Mouse (Mus musculus) stomach, postnatal 0 days (tissue): ENCODE results near the gene Mfn1. TPM values are rescaled to one million over a fixed set of nuclear protein-coding genes. Genes with fewer than 3 reads are reported as not detected.

Experiments
- ATAC-seq: fragments of 200-750 bp; cut with Nextera tagmentation; 2 replicates; pipeline ENCODE4 v1.8.0; 2017; ENCODE audit not compliant: low FRiP score, low TSS enrichment
- DNase-seq: peaks from one replicate; pipeline ENCODE4 v3.0.0-alpha.2; 2016; ENCODE audit warnings: low spot score
- H3K27ac ChIP-seq: fragments of 300-500 bp; sonication (generic); replicated peaks from 2 replicates; pipeline ENCODE4 v1.5.1; 2014; ENCODE audit warnings: mild to moderate bottlenecking, control low read depth
- H3K27me3 ChIP-seq: fragments of 300-500 bp; sonication (generic); 2 replicates; pipeline ENCODE4 v1.6.1; 2014; ENCODE audit warnings: low read length; ENCODE audit not compliant: control insufficient read depth, insufficient read depth
- H3K36me3 ChIP-seq: fragments of 300-500 bp; sonication (generic); 2 replicates; pipeline ENCODE4 v1.6.1; 2014; ENCODE audit warnings: low read length, mixed read lengths; ENCODE audit not compliant: control insufficient read depth, insufficient read depth
- H3K4me1 ChIP-seq: fragments of 300-500 bp; sonication (generic); replicated peaks from 2 replicates; pipeline ENCODE4 v1.6.1; 2014; ENCODE audit warnings: antibody characterized with exemption; ENCODE audit not compliant: control insufficient read depth, insufficient read depth
- H3K4me2 ChIP-seq: fragments of 300-500 bp; sonication (generic); replicated peaks from 2 replicates; pipeline ENCODE4 v1.6.1; 2014; ENCODE audit warnings: low read depth, mild to moderate bottlenecking, control low read depth, moderate library complexity
- H3K4me3 ChIP-seq: fragments of 300-500 bp; sonication (generic); 2 replicates; pipeline ENCODE4 v1.5.1; 2014; ENCODE audit warnings: low read depth, low read length, control low read depth
- H3K9ac ChIP-seq: fragments of 300-500 bp; sonication (generic); 2 replicates; pipeline ENCODE4 v1.6.1; 2014; ENCODE audit warnings: mild to moderate bottlenecking, low read length, control low read depth, mixed read lengths
- H3K9me3 ChIP-seq: fragments of 300-500 bp; sonication (generic); 2 replicates; pipeline ENCODE4 v1.6.1; 2016; ENCODE audit warnings: low read length; ENCODE audit not compliant: control insufficient read depth
- CTCF ChIP-seq: IDR thresholded peaks from 2 replicates; pipeline ENCODE4 v1.5.1; 2016; ENCODE audit warnings: antibody characterized with exemption, low read depth, mild to moderate bottlenecking, moderate library complexity
- EP300 ChIP-seq: optimal IDR thresholded peaks from 2 replicates; pipeline ENCODE3; 2016; ENCODE audit warnings: antibody characterized with exemption
- WGBS: fragments of 180-500 bp; shearing (Covaris S2); extraction: QIAGEN DNeasy Blood & Tissue Kit; methylation state at CpG from one replicate; pipeline ENCODE4 v1.1.7; 2014; 5-methylcytosine and 5-hydroxymethylcytosine counted together
- polyA plus RNA-seq: library from polyadenylated mRNA; unstranded; fragments of >200 nt; fragmentation: Nextera tagmentation; extraction: Ambion mirVana; gene quantifications from 2 replicates; pipeline ENCODE4 v1.2.1, GENCODE M21; 2015

Gene Mfn1
- polyA plus RNA-seq, 1 experiment from 2014 or later, result 18.3 TPM

DNA sequence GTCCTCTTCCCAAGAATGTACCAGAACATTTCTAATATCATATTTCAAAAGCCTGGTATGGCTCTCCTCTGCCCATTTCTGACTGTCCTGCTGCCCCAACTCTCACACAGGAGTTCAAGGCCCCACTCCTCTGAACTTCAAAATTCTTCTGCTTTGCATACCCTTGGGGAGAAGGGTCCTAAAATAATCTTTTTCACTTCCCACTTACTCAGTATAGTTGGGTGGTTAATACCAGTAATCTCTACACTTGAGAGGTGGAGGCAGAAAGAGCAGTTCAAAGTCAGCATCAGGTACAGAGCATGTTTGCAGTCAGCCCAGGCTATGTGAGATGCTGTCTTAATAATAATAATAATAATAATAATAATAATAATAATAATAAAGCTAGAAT lies 38.3 kb upstream of the Mfn1 start:
- H3K27ac ChIP-seq, result no peak overlapping the region
- no peak overlapping the region for H3K4me3 ChIP-seq

DNA sequence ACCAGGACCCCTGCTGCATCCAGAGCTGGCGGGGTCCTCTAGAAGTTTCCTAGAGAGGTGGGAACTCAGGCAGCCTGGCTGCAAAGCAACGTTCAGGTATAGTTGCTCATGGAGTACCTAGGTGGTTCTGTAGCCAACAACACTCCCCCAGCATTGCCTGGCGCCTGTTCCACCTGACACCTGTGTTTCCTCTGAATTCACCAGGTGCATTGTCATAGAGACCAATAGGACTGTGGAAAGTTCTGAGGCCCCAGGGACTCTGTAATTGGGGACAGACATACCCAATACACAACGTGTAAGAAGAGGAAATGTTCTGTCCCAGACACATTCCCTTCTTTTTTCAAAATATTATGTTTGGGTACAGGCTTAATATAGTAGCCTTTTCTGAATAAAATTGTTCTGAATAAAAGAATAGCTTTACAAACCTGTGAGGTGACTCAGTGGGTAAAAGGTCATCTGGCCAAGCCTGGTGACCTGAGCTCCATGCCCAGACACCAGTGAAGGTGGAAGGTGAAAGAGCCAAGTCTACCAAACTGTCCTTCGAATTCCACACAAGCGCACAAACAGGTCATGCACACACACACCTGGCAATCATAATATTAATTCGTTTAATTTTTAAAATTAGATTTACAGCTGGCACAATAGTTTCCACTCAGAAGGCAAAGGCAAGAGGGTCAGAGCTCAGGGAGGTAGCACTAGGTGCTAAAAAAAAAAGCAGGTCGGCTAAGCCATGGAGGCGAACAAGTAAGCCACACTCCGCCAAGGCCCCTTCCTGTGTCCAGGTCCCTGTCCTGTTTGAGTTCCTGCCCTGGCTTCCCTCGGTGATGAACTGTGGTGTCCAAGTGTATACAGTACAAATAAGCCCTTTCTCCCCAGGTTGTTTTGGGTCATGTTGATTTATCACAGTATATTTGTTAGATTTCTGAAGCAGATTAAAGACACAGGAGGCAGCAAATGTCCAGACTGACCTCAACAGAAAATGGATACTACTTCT lies 36.9 kb upstream of the Mfn1 start, which contains the start of gene Kcnmb3:
TSS of gene Kcnmb3 (minus strand) at position 135 of the 994 bp plus-strand sequence.
- WGBS, result 81% methylated on average over 11 of the region's 11 CpGs
- Histone ChIP-seq H3K9me3 (no peaks in the 10 kb centered on the region), H3K36me3 (no peaks in the 10 kb centered on the region), H3K27ac (no peak within 1 kb of the TSS), H3K4me2 (no peak within 1 kb of the TSS), H3K27me3 (no peaks in the 10 kb centered on the region), H3K4me1 (no peaks in the 10 kb centered on the region), H3K9ac (no peak within 1 kb of the TSS), H3K4me3 (no peak within 1 kb of the TSS)
- ATAC-seq (no peak), DNase-seq (no peak)
- TF ChIP-seq EP300 (no peak), CTCF (no peak)

More for the DNA sequence above, 38.3 kb upstream of the Mfn1 start:
- Histone ChIP-seq H3K36me3 (no peaks in the 10 kb centered on the region), H3K27me3 (no peaks in the 10 kb centered on the region), H3K4me1 (no peaks in the 10 kb centered on the region), H3K4me2 (no peak overlapping the region), H3K9me3 (no peaks in the 10 kb centered on the region), H3K9ac (no peak overlapping the region)
- TF ChIP-seq CTCF, result no peak
- no peak for TF ChIP-seq EP300
- no peak for ATAC-seq
- DNase-seq, result no peak

DNA sequence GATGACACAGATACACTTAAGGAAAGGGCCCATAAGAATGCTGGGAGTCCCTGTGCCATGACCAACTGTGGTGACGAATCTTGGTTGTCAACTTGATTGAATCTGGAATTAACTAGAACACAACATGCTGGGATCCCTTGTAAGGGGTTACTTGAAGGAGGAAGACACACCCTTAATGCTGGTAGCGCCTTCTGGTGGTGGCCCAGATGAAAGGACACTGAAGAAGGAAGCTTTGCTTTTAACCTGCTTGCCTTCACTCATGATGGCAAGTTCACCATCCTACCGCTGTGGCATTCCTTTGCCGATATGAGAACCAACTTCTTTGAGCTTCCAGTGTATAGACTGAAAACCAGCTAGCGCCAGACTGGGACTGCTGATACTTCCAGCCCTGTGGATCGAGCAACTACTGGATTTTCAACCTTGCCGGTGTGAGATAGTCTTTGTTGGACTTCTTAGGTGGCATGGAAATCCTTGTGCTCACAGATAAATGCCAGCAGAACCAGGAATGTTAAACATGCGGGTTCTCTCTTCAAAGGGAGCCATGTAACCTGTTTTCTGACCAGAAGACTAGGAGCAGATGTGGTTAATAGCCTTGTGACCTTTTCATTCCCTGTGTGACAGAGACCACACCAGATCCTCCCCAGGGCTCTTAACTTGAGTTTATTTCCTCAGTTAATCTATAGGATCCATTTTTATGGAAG lies 34.7 kb upstream of the Mfn1 start:
- H3K27me3 ChIP-seq, result no peaks in the 10 kb centered on the region
- ATAC-seq (no peak), DNase-seq (no peak)
- H3K9ac ChIP-seq, result no peak overlapping the region
- H3K27ac ChIP-seq, result no peak overlapping the region
- no peaks in the 10 kb centered on the region for H3K4me1 ChIP-seq
- no peaks in the 10 kb centered on the region for H3K36me3 ChIP-seq
- TF ChIP-seq EP300 (no peak), CTCF (peak; percentile 52)
- 83% methylated on average over 8 of the region's 8 CpGs for WGBS
- no peak overlapping the region for H3K4me3 ChIP-seq
- no peaks in the 10 kb centered on the region for H3K9me3 ChIP-seq
- no peak overlapping the region for H3K4me2 ChIP-seq

DNA sequence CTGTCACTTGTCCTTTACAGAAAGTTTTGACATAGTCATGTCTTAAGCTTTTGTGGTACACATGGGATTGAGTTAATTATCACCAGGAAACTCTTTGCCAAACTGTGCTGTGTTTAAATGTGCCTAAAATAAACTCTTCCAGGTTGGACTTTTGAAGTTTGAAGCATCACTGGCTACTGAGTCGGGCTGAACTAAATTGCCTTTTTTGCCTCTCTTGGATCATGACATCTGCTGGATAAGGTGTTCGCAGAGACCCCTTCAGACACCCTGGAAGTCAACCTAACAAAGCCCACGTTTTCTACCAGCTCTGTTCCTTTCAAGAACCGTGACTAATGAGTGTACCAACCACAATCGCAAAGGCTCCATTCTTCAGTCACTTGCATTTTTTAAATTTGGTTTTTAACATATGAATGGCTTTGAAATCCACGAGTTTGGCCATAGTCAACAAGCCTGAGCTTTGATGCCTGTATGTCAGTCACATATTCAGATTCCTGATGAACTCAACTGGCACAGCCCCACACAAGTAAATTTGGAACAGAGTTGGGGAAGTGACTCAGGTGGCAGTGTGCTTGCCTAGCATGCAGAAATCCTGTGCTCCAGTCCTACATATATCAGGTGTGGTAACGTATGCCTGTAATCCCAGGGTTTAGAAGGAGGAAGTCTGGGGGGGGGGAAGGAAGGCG lies 34.0 kb upstream of the Mfn1 start:
- Histone ChIP-seq H3K4me2 (no peak overlapping the region), H3K4me1 (no peaks in the 10 kb centered on the region), H3K27me3 (no peaks in the 10 kb centered on the region), H3K9ac (no peak overlapping the region), H3K36me3 (no peaks in the 10 kb centered on the region), H3K9me3 (no peaks in the 10 kb centered on the region), H3K4me3 (no peak overlapping the region), H3K27ac (peak overlapping the region; percentile 31; the same call in 1 of the 2 replicates)
- ATAC-seq (no peak), DNase-seq (no peak)
- TF ChIP-seq CTCF (no peak), EP300 (no peak)
- WGBS, result 55% methylated on average over 8 of the region's 8 CpGs

DNA sequence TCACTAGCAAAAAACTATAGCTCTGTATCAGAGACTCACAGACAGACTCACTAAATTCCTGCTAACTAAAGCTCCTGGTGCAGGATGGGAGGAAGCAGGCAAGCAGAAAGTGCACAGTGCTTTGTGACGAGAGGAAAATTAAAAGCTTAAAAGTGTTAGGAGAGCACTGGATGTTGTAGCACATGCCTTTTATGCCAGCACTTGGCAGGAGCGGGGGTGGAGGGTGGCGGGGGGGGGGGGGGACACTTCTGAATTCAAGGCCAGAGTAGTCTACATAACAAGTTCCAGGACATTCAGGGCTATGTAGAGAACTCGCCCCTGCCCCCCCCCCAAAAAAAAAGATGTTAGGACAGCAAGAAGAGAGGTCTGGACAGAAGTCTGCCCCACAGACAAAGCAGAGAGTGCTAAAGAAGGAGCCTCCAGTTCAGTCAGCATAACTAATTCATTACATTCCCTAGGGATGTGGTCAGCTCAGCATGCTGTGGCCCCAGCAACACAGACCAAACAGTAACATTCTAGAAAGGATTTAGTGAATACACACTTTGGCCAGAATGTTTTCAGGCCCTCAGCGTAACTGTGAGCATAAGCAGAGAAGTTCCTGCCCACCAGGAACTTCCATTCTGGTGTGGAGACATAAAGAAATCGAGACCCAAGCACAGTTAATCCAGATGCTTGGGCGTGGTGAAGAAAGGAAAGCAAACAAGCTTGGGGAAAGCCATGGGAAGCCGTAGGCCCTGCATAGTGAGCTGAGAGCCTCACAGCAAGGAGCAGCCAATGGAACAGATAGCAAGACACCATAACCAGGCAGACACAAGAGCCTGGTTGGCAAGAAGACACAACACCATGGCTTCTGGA lies 33.2 kb upstream of the Mfn1 start:
- WGBS, result 40% methylated on average over 7 of the region's 8 CpGs
- H3K36me3 ChIP-seq, result no peaks in the 10 kb centered on the region
- H3K9ac ChIP-seq, result no peak overlapping the region
- H3K9me3 ChIP-seq, result no peaks in the 10 kb centered on the region
- DNase-seq, result no peak
- peak; percentile 67; the same call in 1 of the 2 replicates for ATAC-seq
- no peak for TF ChIP-seq EP300
- TF ChIP-seq CTCF, result no peak
- no peaks in the 10 kb centered on the region for H3K27me3 ChIP-seq
- H3K27ac ChIP-seq, result peak overlapping the region; percentile 73
- no peak overlapping the region for H3K4me3 ChIP-seq
- no peaks in the 10 kb centered on the region for H3K4me1 ChIP-seq
- no peak overlapping the region for H3K4me2 ChIP-seq
